Mouse (Mus musculus) embryonic facial prominence, embryonic 12.5 days (tissue): ENCODE results near the gene Dennd1a. TPM values are rescaled to one million over a fixed set of nuclear protein-coding genes. Genes with fewer than 3 reads are reported as not detected.
A peak's percentile ranks its signal among the peaks of the same experiment; 100 is the strongest.

Experiments used
- ATAC-seq: fragments of 200-750 bp; cut with Nextera tagmentation; 2 replicates; pipeline ENCODE4 v1.8.0; 2017; ENCODE audit not compliant: insufficient number of reproducible peaks, insufficient read depth, low FRiP score, low TSS enrichment
- H3K27ac ChIP-seq: fragments of 300-500 bp; sonication (generic); 2 replicates; pipeline ENCODE4 v1.5.1; 2016; ENCODE audit warnings: mild to moderate bottlenecking
- H3K27me3 ChIP-seq: fragments of 300-500 bp; sonication (generic); 2 replicates; pipeline ENCODE4 v1.6.1; 2016; ENCODE audit warnings: mild to moderate bottlenecking, moderate library complexity
- H3K36me3 ChIP-seq: fragments of 300-500 bp; sonication (generic); 2 replicates; pipeline ENCODE4 v1.6.1; 2016; ENCODE audit warnings: mild to moderate bottlenecking
- H3K4me1 ChIP-seq: fragments of 300-500 bp; sonication (generic); 2 replicates; pipeline ENCODE4 v1.6.1; 2016
- H3K4me2 ChIP-seq: fragments of 300-500 bp; sonication (generic); replicated peaks from 2 replicates; pipeline ENCODE4 v1.6.1; 2016; ENCODE audit warnings: mild to moderate bottlenecking, moderate library complexity
- H3K4me3 ChIP-seq: fragments of 300-500 bp; sonication (generic); 2 replicates; pipeline ENCODE4 v1.5.1; 2016; ENCODE audit warnings: mild to moderate bottlenecking
- H3K9ac ChIP-seq: fragments of 300-500 bp; sonication (generic); 2 replicates; pipeline ENCODE4 v1.6.1; 2016; ENCODE audit warnings: mild to moderate bottlenecking, moderate library complexity
- H3K9me3 ChIP-seq: fragments of 300-500 bp; sonication (generic); 2 replicates; pipeline ENCODE4 v1.6.1; 2016; ENCODE audit warnings: mild to moderate bottlenecking, moderate library complexity
- WGBS: fragments of 180-500 bp; shearing (Covaris S2); methylation state at CpG from one replicate; pipeline ENCODE4 v1.1.7; 2016; 5-methylcytosine and 5-hydroxymethylcytosine counted together
- polyA plus RNA-seq: library from polyadenylated mRNA; unstranded; fragments of >200 nt; fragmentation: Nextera tagmentation; extraction: Ambion mirVana; gene quantifications from 2 replicates; pipeline ENCODE4 v1.2.1, GENCODE M21; 2016

Dennd1a gene
- polyA plus RNA-seq, 1 experiment from 2014 or later: 21.4 TPM

GRCm38 (mm10) chr2:37818761-37819525 is 468.2 kb downstream of the Dennd1a start:
- H3K9ac ChIP-seq: no peak overlapping the region
- H3K9me3 ChIP-seq: no peaks in the 10 kb centered on the region
- no peak overlapping the region for H3K4me3 ChIP-seq
- no peak for ATAC-seq
- peaks cover 9% of the 10 kb centered on the region for H3K4me1 ChIP-seq
- no peaks in the 10 kb centered on the region for H3K36me3 ChIP-seq
- H3K4me2 ChIP-seq: no peak overlapping the region
- no peaks in the 10 kb centered on the region for H3K27me3 ChIP-seq
- 20% methylated on average over 5 of the region's 5 CpGs for WGBS
- H3K27ac ChIP-seq: no peak overlapping the region

- Histone ChIP-seq H3K4me3 (no peak overlapping the region), H3K4me1 (peaks cover 9% of the 10 kb centered on the region), H3K9ac (no peak overlapping the region), H3K4me2 (no peak overlapping the region), H3K27me3 (no peaks in the 10 kb centered on the region), H3K27ac (no peak overlapping the region), H3K9me3 (no peaks in the 10 kb centered on the region), H3K36me3 (peaks cover 7% of the 10 kb centered on the region; the same call in 1 of the 2 replicates)
- WGBS: 13% methylated on average over 3 of the region's 3 CpGs
- ATAC-seq: no peak
Observed at GRCm38 (mm10) chr2:37815676-37816075, 471.5 kb downstream of the Dennd1a start.

GRCm38 (mm10) chr2:37814820-37815361 is 472.3 kb downstream of the Dennd1a start:
- Histone ChIP-seq H3K36me3 (peaks cover 7% of the 10 kb centered on the region; the same call in 1 of the 2 replicates), H3K27me3 (no peaks in the 10 kb centered on the region), H3K4me3 (no peak overlapping the region), H3K27ac (no peak overlapping the region), H3K9ac (no peak overlapping the region), H3K4me1 (peaks cover 8% of the 10 kb centered on the region), H3K4me2 (no peak overlapping the region), H3K9me3 (no peaks in the 10 kb centered on the region)
- WGBS: 83% methylated on average over 8 of the region's 8 CpGs
- ATAC-seq: no peak

GRCm38 (mm10) chr2:37812401-37812800 is 474.8 kb downstream of the Dennd1a start:
- peaks cover 7% of the 10 kb centered on the region; the same call in 1 of the 2 replicates for H3K36me3 ChIP-seq
- no peaks in the 10 kb centered on the region for H3K9me3 ChIP-seq
- no peak overlapping the region for H3K4me3 ChIP-seq
- H3K9ac ChIP-seq: no peak overlapping the region
- no peaks in the 10 kb centered on the region for H3K4me1 ChIP-seq
- 93% methylated on average over 5 of the region's 5 CpGs for WGBS
- no peak for ATAC-seq
- H3K27ac ChIP-seq: no peak overlapping the region
- H3K27me3 ChIP-seq: no peaks in the 10 kb centered on the region
- H3K4me2 ChIP-seq: no peak overlapping the region

GRCm38 (mm10) chr2:37811682-37812081 is 475.5 kb downstream of the Dennd1a start:
- no peak for ATAC-seq
- Histone ChIP-seq H3K9me3 (no peaks in the 10 kb centered on the region), H3K27ac (no peak overlapping the region), H3K36me3 (peaks cover 7% of the 10 kb centered on the region; the same call in 1 of the 2 replicates), H3K27me3 (no peaks in the 10 kb centered on the region), H3K4me2 (no peak overlapping the region), H3K9ac (no peak overlapping the region), H3K4me3 (no peak overlapping the region), H3K4me1 (no peaks in the 10 kb centered on the region)
- 83% methylated on average over 2 of the region's 2 CpGs for WGBS

GRCm38 (mm10) chr2:37802610-37803212 is 484.5 kb downstream of the Dennd1a start:
- WGBS: 41% methylated on average over 4 of the region's 4 CpGs
- Histone ChIP-seq H3K36me3 (no peaks in the 10 kb centered on the region), H3K9ac (no peak overlapping the region), H3K4me1 (no peaks in the 10 kb centered on the region), H3K4me2 (no peak overlapping the region), H3K9me3 (no peaks in the 10 kb centered on the region), H3K4me3 (no peak overlapping the region), H3K27me3 (no peaks in the 10 kb centered on the region), H3K27ac (no peak overlapping the region)
- ATAC-seq: peak; percentile 58; the same call in 1 of the 2 replicates

GRCm38 (mm10) chr2:37801687-37802086 is 485.5 kb downstream of the Dennd1a start:
- Histone ChIP-seq H3K27ac (no peak overlapping the region), H3K9ac (no peak overlapping the region), H3K36me3 (no peaks in the 10 kb centered on the region), H3K4me3 (no peak overlapping the region), H3K4me2 (no peak overlapping the region), H3K4me1 (no peaks in the 10 kb centered on the region), H3K27me3 (no peaks in the 10 kb centered on the region), H3K9me3 (no peaks in the 10 kb centered on the region)
- WGBS: 90% methylated on average over 4 of the region's 4 CpGs
- no peak for ATAC-seq

GRCm38 (mm10) chr2:37799137-37799536 is 488.1 kb downstream of the Dennd1a start:
- peaks cover 12% of the 10 kb centered on the region for H3K27me3 ChIP-seq
- H3K4me1 ChIP-seq: no peaks in the 10 kb centered on the region
- ATAC-seq: no peak
- no peaks in the 10 kb centered on the region for H3K36me3 ChIP-seq
- no peaks in the 10 kb centered on the region for H3K9me3 ChIP-seq
- no peak overlapping the region for H3K27ac ChIP-seq
- 67% methylated on average over 6 of the region's 6 CpGs for WGBS
- H3K4me2 ChIP-seq: no peak overlapping the region
- H3K9ac ChIP-seq: no peak overlapping the region
- H3K4me3 ChIP-seq: no peak overlapping the region

GRCm38 (mm10) chr2:37797046-37797445 is 490.1 kb downstream of the Dennd1a start:
- Histone ChIP-seq H3K4me3 (no peak overlapping the region), H3K4me2 (no peak overlapping the region), H3K9ac (no peak overlapping the region), H3K9me3 (no peaks in the 10 kb centered on the region), H3K36me3 (no peaks in the 10 kb centered on the region), H3K27me3 (peaks cover 32% of the 10 kb centered on the region), H3K4me1 (no peaks in the 10 kb centered on the region), H3K27ac (no peak overlapping the region)
- no peak for ATAC-seq
- 87% methylated on average over 4 of the region's 4 CpGs for WGBS

- WGBS: 56% methylated on average over 1 of the region's 1 CpGs
- Histone ChIP-seq H3K27me3 (peaks cover 42% of the 10 kb centered on the region), H3K27ac (no peak overlapping the region), H3K4me2 (no peak overlapping the region), H3K4me3 (no peak overlapping the region), H3K9ac (0 out of 2 replicates have a peak overlapping the region, but pooled peaks have one; percentile 11), H3K4me1 (no peaks in the 10 kb centered on the region), H3K9me3 (no peaks in the 10 kb centered on the region), H3K36me3 (no peaks in the 10 kb centered on the region)
- ATAC-seq: no peak
Observed at GRCm38 (mm10) chr2:37796021-37796420, 491.2 kb downstream of the Dennd1a start.

GRCm38 (mm10) chr2:37791340-37791739 is 495.9 kb downstream of the Dennd1a start:
- Histone ChIP-seq H3K9me3 (no peaks in the 10 kb centered on the region), H3K27ac (no peak overlapping the region), H3K27me3 (peaks cover 62% of the 10 kb centered on the region), H3K4me2 (no peak overlapping the region), H3K36me3 (no peaks in the 10 kb centered on the region), H3K4me3 (no peak overlapping the region), H3K4me1 (no peaks in the 10 kb centered on the region), H3K9ac (no peak overlapping the region)
- 91% methylated on average over 4 of the region's 4 CpGs for WGBS
- ATAC-seq: no peak

GRCm38 (mm10) chr2:37790738-37791137 is 496.5 kb downstream of the Dennd1a start:
- Histone ChIP-seq H3K36me3 (no peaks in the 10 kb centered on the region), H3K27me3 (peaks cover 68% of the 10 kb centered on the region), H3K4me2 (no peak overlapping the region), H3K4me3 (no peak overlapping the region), H3K4me1 (no peaks in the 10 kb centered on the region), H3K9me3 (no peaks in the 10 kb centered on the region), H3K27ac (no peak overlapping the region), H3K9ac (no peak overlapping the region)
- WGBS: 91% methylated on average over 14 of the region's 14 CpGs
- no peak for ATAC-seq
